Mouse (Mus musculus) cerebellum, adult 2 months (tissue): ENCODE data around the gene Ndufs8. TPM values are rescaled to one million over a fixed set of nuclear protein-coding genes. Genes with fewer than 3 reads are reported as not detected.

Experiments used
- DNase-seq, 2 experiments: peaks; one replicate each; pipeline ENCODE4 v3.0.0; 2021
- H3K27ac ChIP-seq: fragments of 200-500 bp; 2 replicates; pipeline ENCODE4 v1.5.1; 2012; ENCODE audit warnings: low read length, control low read depth, inconsistent platforms; ENCODE audit not compliant: insufficient read depth
- H3K27me3 ChIP-seq: fragments of 200-500 bp; 2 replicates; pipeline ENCODE4 v1.6.1; 2012; ENCODE audit warnings: inconsistent platforms, mild to moderate bottlenecking, low read length, moderate library complexity; ENCODE audit not compliant: control insufficient read depth, insufficient read depth
- H3K4me1 ChIP-seq: fragments of 200-500 bp; 2 replicates; pipeline ENCODE4 v1.6.1; 2011; ENCODE audit warnings: low read length; ENCODE audit not compliant: control insufficient read depth, insufficient read depth
- H3K4me3 ChIP-seq: fragments of 200-500 bp; replicated peaks from 2 replicates; pipeline ENCODE3; 2011; ENCODE audit warnings: mild to moderate bottlenecking, low read depth, low read length, control low read depth; ENCODE audit not compliant: insufficient read depth
- CTCF ChIP-seq: fragments of 200-500 bp; IDR thresholded peaks from 2 replicates; pipeline ENCODE4 v1.5.1; 2011; ENCODE audit warnings: low read depth, mild to moderate bottlenecking, control low read depth, low read length, moderate library complexity, borderline replicate concordance; ENCODE audit not compliant: insufficient read depth
- POLR2A ChIP-seq: fragments of 200-500 bp; IDR thresholded peaks from 2 replicates; pipeline ENCODE4 v1.6.1; 2011; ENCODE audit warnings: low read length, control low read depth, borderline replicate concordance; ENCODE audit not compliant: insufficient read depth
- WGBS: fragments of 180-500 bp; shearing (Covaris S2); methylation state at CpG from one replicate; pipeline ENCODE4 v1.1.7; 2018; 5-methylcytosine and 5-hydroxymethylcytosine counted together
- polyA plus RNA-seq: library from polyadenylated mRNA; depleted of rRNA; stranded (reverse); fragments of >200 nt; gene quantifications from 2 replicates; pipeline ENCODE4 v1.2.3, GENCODE M21; 2012

Ndufs8 gene
- polyA plus RNA-seq, 1 experiment: 369 TPM

GRCm38 (mm10) chr19:3895171-3895631, 17.4 kb downstream of the Ndufs8 start:
- 0 out of 2 replicates have a peak overlapping the region, but pooled peaks have one; percentile 31 for H3K27ac ChIP-seq
- H3K4me3 ChIP-seq: no peak overlapping the region
- TF ChIP-seq POLR2A (no peak), CTCF (no peak)
- DNase-seq: no peak
- H3K27me3 ChIP-seq: no peaks in the 10 kb centered on the region
- no peaks in the 10 kb centered on the region for H3K4me1 ChIP-seq
- WGBS: 19% methylated on average over 3 of the region's 3 CpGs

GRCm38 (mm10) chr19:3894294-3894693, 18.3 kb downstream of the Ndufs8 start:
- TF ChIP-seq CTCF (no peak), POLR2A (no peak)
- Histone ChIP-seq H3K27me3 (no peaks in the 10 kb centered on the region), H3K27ac (no peak overlapping the region), H3K4me3 (no peak overlapping the region), H3K4me1 (no peaks in the 10 kb centered on the region)
- DNase-seq: no peak
- 87% methylated on average over 2 of the region's 2 CpGs for WGBS

GRCm38 (mm10) chr19:3893545-3894116, 18.9 kb downstream of the Ndufs8 start:
- 95% methylated on average over 4 of the region's 4 CpGs for WGBS
- TF ChIP-seq POLR2A (no peak), CTCF (no peak)
- H3K27ac ChIP-seq: no peak overlapping the region

GRCm38 (mm10) chr19:3890181-3890580, 22.4 kb downstream of the Ndufs8 start:
- H3K27ac ChIP-seq: no peak overlapping the region
- H3K27me3 ChIP-seq: no peaks in the 10 kb centered on the region
- WGBS: 78% methylated on average over 8 of the region's 8 CpGs
- no peak for DNase-seq
- TF ChIP-seq POLR2A (no peak), CTCF (peak; percentile 37; the same call in 1 of the 2 replicates)
- no peak overlapping the region for H3K4me3 ChIP-seq
- H3K4me1 ChIP-seq: no peaks in the 10 kb centered on the region

More at GRCm38 (mm10) chr19:3893545-3894116, 18.9 kb downstream of the Ndufs8 start:
- Histone ChIP-seq H3K4me1 (no peaks in the 10 kb centered on the region), H3K27me3 (no peaks in the 10 kb centered on the region), H3K4me3 (no peak overlapping the region)
- DNase-seq: no peak

GRCm38 (mm10) chr19:3889096-3889495, 23.5 kb downstream of the Ndufs8 start:
- H3K4me3 ChIP-seq: no peak overlapping the region
- H3K27me3 ChIP-seq: no peaks in the 10 kb centered on the region
- DNase-seq: no peak
- no peak for TF ChIP-seq CTCF
- no peak for TF ChIP-seq POLR2A
- no peak overlapping the region for H3K27ac ChIP-seq
- WGBS: 89% methylated on average over 5 of the region's 5 CpGs
- H3K4me1 ChIP-seq: peaks cover 6% of the 10 kb centered on the region; the same call in 1 of the 2 replicates

- Histone ChIP-seq H3K4me3 (no peak overlapping the region), H3K27me3 (no peaks in the 10 kb centered on the region), H3K27ac (no peak overlapping the region), H3K4me1 (peaks cover 10% of the 10 kb centered on the region)
- peak in 1 of 2 experiments; percentile 29 for DNase-seq
- WGBS: 19% methylated on average over 6 of the region's 6 CpGs
- no peak for TF ChIP-seq POLR2A
These were observed 28.1 kb downstream of the Ndufs8 start for GRCm38 (mm10) chr19:3884325-3884990.

- peaks cover 10% of the 10 kb centered on the region for H3K4me1 ChIP-seq
- no peak overlapping the region for H3K4me3 ChIP-seq
- DNase-seq: no peak
- H3K27ac ChIP-seq: no peak overlapping the region
- no peak for TF ChIP-seq POLR2A
- no peak for TF ChIP-seq CTCF
- H3K27me3 ChIP-seq: no peaks in the 10 kb centered on the region
- 44% methylated on average over 4 of the region's 4 CpGs for WGBS
These were observed 30.4 kb downstream of the Ndufs8 start for GRCm38 (mm10) chr19:3882214-3882613.

- Histone ChIP-seq H3K4me1 (peaks cover 19% of the 10 kb centered on the region), H3K27ac (no peak overlapping the region), H3K4me3 (no peak overlapping the region), H3K27me3 (no peaks in the 10 kb centered on the region)
- TF ChIP-seq POLR2A: no peak
- 72% methylated on average over 6 of the region's 6 CpGs for WGBS
- DNase-seq: no peak
These were observed 32.3 kb downstream of the Ndufs8 start for GRCm38 (mm10) chr19:3880054-3880848.
